In genomic region chr6:29434911-29435691, GRCm38 (mm10) we compare ENCODE assay signal across 8 mouse cellular contexts. TPM values are rescaled to one million over a fixed set of nuclear protein-coding genes. Genes with fewer than 3 reads are reported as not detected.
DNase-seq lines count a peak whose midpoint lies in the region; ATAC-seq lines count a peak whose summit lies in the region.

No protein-coding gene starts in this region.

- peaks cover 18% of the 10 kb centered on the region for H3K27me3 ChIP-seq in forebrain, embryonic 16.5 days (replicated peaks; ENCODE audit: control insufficient read depth, insufficient read depth, low read length)
- H3K27me3 ChIP-seq in hindbrain, embryonic 11.5 days (ENCODE audit: control insufficient read depth, insufficient read depth, low read length) = peaks cover 30% of the 10 kb centered on the region
- peaks cover 27% of the 10 kb centered on the region for H3K27me3 ChIP-seq in midbrain, embryonic 16.5 days (ENCODE audit: control insufficient read depth, insufficient read depth, low read depth, low read length)

- peak; percentile 26 for DNase-seq in urinary bladder, adult 2 months (ENCODE audit: low spot score)
- DNase-seq in urinary bladder, adult 18-20 months (ENCODE audit: low spot score in 2 of 2) = no peak
- DNase-seq in hindbrain, embryonic 11.5 days (ENCODE audit: low spot score) = peak; percentile 60
- DNase-seq in thymus, postnatal 36 days = no peak
- DNase-seq in thymus, postnatal 25 days = no peak

- peak overlapping the region; percentile 20; the same call in 1 of the 2 replicates for H3K4me2 ChIP-seq in forebrain, embryonic 16.5 days (ENCODE audit: low read length)
- H3K4me2 ChIP-seq in hindbrain, embryonic 11.5 days (replicated peaks; ENCODE audit: low read depth, low read length) = peak overlapping the region; percentile 20
- H3K4me2 ChIP-seq in midbrain, embryonic 16.5 days (ENCODE audit: low read length) = peak overlapping the region; percentile 25

- H3K36me3 ChIP-seq in forebrain, embryonic 16.5 days (ENCODE audit: control insufficient read depth, insufficient read depth) = no peaks in the 10 kb centered on the region
- no peaks in the 10 kb centered on the region for H3K36me3 ChIP-seq in hindbrain, embryonic 11.5 days (ENCODE audit: control insufficient read depth, insufficient read depth, low read length)
- H3K36me3 ChIP-seq in midbrain, embryonic 16.5 days (ENCODE audit: control insufficient read depth, insufficient read depth, low read length) = no peaks in the 10 kb centered on the region

- H3K27ac ChIP-seq in forebrain, embryonic 16.5 days (ENCODE audit: low read length) = no peak overlapping the region
- 0 out of 2 replicates have a peak overlapping the region, but pooled peaks have one; percentile 53 for H3K27ac ChIP-seq in hindbrain, embryonic 11.5 days (ENCODE audit: low read depth, low read length)
- no peak overlapping the region for H3K27ac ChIP-seq in midbrain, embryonic 16.5 days (ENCODE audit: low read length)

- WGBS in forebrain, embryonic 16.5 days = 6% methylated on average over 10 of the region's 13 CpGs
- WGBS in hindbrain, embryonic 11.5 days = 7% methylated on average over 10 of the region's 13 CpGs
- WGBS in midbrain, embryonic 16.5 days = 6% methylated on average over 13 of the region's 13 CpGs

- no peak; the same call in 1 of the 2 replicates for ATAC-seq in forebrain, embryonic 16.5 days
- peak; percentile 48 for ATAC-seq in hindbrain, embryonic 11.5 days (ENCODE audit: low FRiP score)
- ATAC-seq in midbrain, embryonic 16.5 days = peak; percentile 37; the same call in 1 of the 2 replicates
- ATAC-seq in erythroblast, adult 5-6 weeks (replicated peaks; ENCODE audit: low FRiP score, poor library complexity, severe bottlenecking) = no peak

- no peaks in the 10 kb centered on the region for H3K9me3 ChIP-seq in forebrain, embryonic 16.5 days (ENCODE audit: control insufficient read depth, low read length)
- no peaks in the 10 kb centered on the region for H3K9me3 ChIP-seq in hindbrain, embryonic 11.5 days (ENCODE audit: control insufficient read depth, low read length)
- H3K9me3 ChIP-seq in midbrain, embryonic 16.5 days (replicated peaks; ENCODE audit: control insufficient read depth, low read length, poor library complexity, severe bottlenecking) = no peaks in the 10 kb centered on the region

- H3K4me3 ChIP-seq in forebrain, embryonic 16.5 days (replicated peaks; ENCODE audit: low read length) = no peak overlapping the region
- no peak overlapping the region for H3K4me3 ChIP-seq in hindbrain, embryonic 11.5 days (ENCODE audit: low read depth, low read length)
- H3K4me3 ChIP-seq in midbrain, embryonic 16.5 days (ENCODE audit: low read depth, low read length) = no peak overlapping the region; the same call in 1 of the 2 replicates

- peaks cover 37% of the 10 kb centered on the region for H3K4me1 ChIP-seq in forebrain, embryonic 16.5 days (replicated peaks; ENCODE audit: control insufficient read depth, insufficient read depth, low read length)
- H3K4me1 ChIP-seq in hindbrain, embryonic 11.5 days (replicated peaks; ENCODE audit: control insufficient read depth, insufficient read depth, low read length) = peaks cover 24% of the 10 kb centered on the region
- H3K4me1 ChIP-seq in midbrain, embryonic 16.5 days (ENCODE audit: control insufficient read depth, insufficient read depth, low read length) = peaks cover 21% of the 10 kb centered on the region

- no peak overlapping the region for H3K9ac ChIP-seq in forebrain, embryonic 16.5 days (replicated peaks; ENCODE audit: low read depth, low read length)
- H3K9ac ChIP-seq in hindbrain, embryonic 11.5 days (ENCODE audit: low read depth, low read length) = peak overlapping the region; percentile 16; the same call in 1 of the 2 replicates
- H3K9ac ChIP-seq in midbrain, embryonic 16.5 days (ENCODE audit: low read depth, low read length) = no peak overlapping the region

RNA-seq across cellular contexts. Expression of gene Flnc, which starts 2.0 kb away (rescaled TPM):
- polyA plus RNA-seq in urinary bladder, adult 2 months (2012; rRNA removed) = 40.8 and 75.6 TPM in 2 replicates
- 2.0 and 2.7 TPM in 2 replicates for polyA plus RNA-seq in forebrain, embryonic 16.5 days (2015; fragmentation: Nextera tagmentation; extraction: Ambion mirVana)
- 2.5 and 2.9 TPM in 2 replicates for polyA plus RNA-seq in hindbrain, embryonic 11.5 days (2014; fragmentation: Nextera tagmentation; extraction: Ambion mirVana)
- 2.0 and 2.2 TPM in 2 replicates for polyA plus RNA-seq in midbrain, embryonic 16.5 days (2015; fragmentation: Nextera tagmentation; extraction: Ambion mirVana)
- not detected in 2 replicates for total RNA-seq in erythroblast, adult 5-6 weeks (2015; ENCODE audit: low replicate concordance)
- total RNA-seq in erythroblast, adult 5-6 weeks (2017; ENCODE audit: low replicate concordance) = not detected in 2 replicates

RNA-seq across cellular contexts. Expression of gene Atp6v1f, which starts 32.4 kb away (rescaled TPM):
- polyA plus RNA-seq in urinary bladder, adult 2 months (2012; rRNA removed) = 234 and 282 TPM in 2 replicates
- polyA plus RNA-seq in forebrain, embryonic 16.5 days (2015; fragmentation: Nextera tagmentation; extraction: Ambion mirVana) = 295 and 324 TPM in 2 replicates
- polyA plus RNA-seq in hindbrain, embryonic 11.5 days (2014; fragmentation: Nextera tagmentation; extraction: Ambion mirVana) = 209 and 215 TPM in 2 replicates
- polyA plus RNA-seq in midbrain, embryonic 16.5 days (2015; fragmentation: Nextera tagmentation; extraction: Ambion mirVana) = 311 and 340 TPM in 2 replicates
- 61.9 and 77.2 TPM in 2 replicates for total RNA-seq in erythroblast, adult 5-6 weeks (2015; ENCODE audit: low replicate concordance)
- total RNA-seq in erythroblast, adult 5-6 weeks (2017; ENCODE audit: low replicate concordance) = 27.2 and 37.2 TPM in 2 replicates

RNA-seq across cellular contexts. Expression of gene Atp6v1fnb, which starts 36.1 kb away (rescaled TPM):
- polyA plus RNA-seq in urinary bladder, adult 2 months (2012; rRNA removed) = not detected in 2 replicates
- not detected in 2 replicates for polyA plus RNA-seq in forebrain, embryonic 16.5 days (2015; fragmentation: Nextera tagmentation; extraction: Ambion mirVana)
- not detected in 2 replicates for polyA plus RNA-seq in hindbrain, embryonic 11.5 days (2014; fragmentation: Nextera tagmentation; extraction: Ambion mirVana)
- polyA plus RNA-seq in midbrain, embryonic 16.5 days (2015; fragmentation: Nextera tagmentation; extraction: Ambion mirVana) = 0.41 and 0.45 TPM in 2 replicates
- total RNA-seq in erythroblast, adult 5-6 weeks (2015; ENCODE audit: low replicate concordance) = not detected in 2 replicates
- not detected in 2 replicates for total RNA-seq in erythroblast, adult 5-6 weeks (2017; ENCODE audit: low replicate concordance)

RNA-seq across cellular contexts. Expression of gene Ccdc136, which starts 39.0 kb away (rescaled TPM):
- polyA plus RNA-seq in urinary bladder, adult 2 months (2012; rRNA removed) = 19.7 and 29.6 TPM in 2 replicates
- polyA plus RNA-seq in forebrain, embryonic 16.5 days (2015; fragmentation: Nextera tagmentation; extraction: Ambion mirVana) = 37.7 and 45.5 TPM in 2 replicates
- 25.4 and 27.0 TPM in 2 replicates for polyA plus RNA-seq in hindbrain, embryonic 11.5 days (2014; fragmentation: Nextera tagmentation; extraction: Ambion mirVana)
- polyA plus RNA-seq in midbrain, embryonic 16.5 days (2015; fragmentation: Nextera tagmentation; extraction: Ambion mirVana) = 38.6 and 46.5 TPM in 2 replicates
- not detected in 2 replicates for total RNA-seq in erythroblast, adult 5-6 weeks (2015; ENCODE audit: low replicate concordance)
- total RNA-seq in erythroblast, adult 5-6 weeks (2017; ENCODE audit: low replicate concordance) = not detected in 2 replicates

RNA-seq across cellular contexts. Expression of gene Opn1sw, which starts 46.8 kb away (rescaled TPM):
- 9.3 and 11.3 TPM in 2 replicates for polyA plus RNA-seq in urinary bladder, adult 2 months (2012; rRNA removed)
- 0.25 and 0.41 TPM in 2 replicates for polyA plus RNA-seq in forebrain, embryonic 16.5 days (2015; fragmentation: Nextera tagmentation; extraction: Ambion mirVana)
- polyA plus RNA-seq in hindbrain, embryonic 11.5 days (2014; fragmentation: Nextera tagmentation; extraction: Ambion mirVana) = 0.10 and 0.31 TPM in 2 replicates
- polyA plus RNA-seq in midbrain, embryonic 16.5 days (2015; fragmentation: Nextera tagmentation; extraction: Ambion mirVana) = 0.23 and 0.34 TPM in 2 replicates
- not detected in 2 replicates for total RNA-seq in erythroblast, adult 5-6 weeks (2015; ENCODE audit: low replicate concordance)
- total RNA-seq in erythroblast, adult 5-6 weeks (2017; ENCODE audit: low replicate concordance) = not detected in 2 replicates

Comparison
In these comparisons a context has a peak if more than half of its experiments do, and no peak if none do; other contexts are left out.
1. DNase-seq: peak in urinary bladder, adult 2 months (single experiment) and hindbrain, embryonic 11.5 days (single experiment); none in urinary bladder, adult 18-20 months (0 of 2), thymus, postnatal 36 days (0 of 2) and thymus, postnatal 25 days (single experiment).
2. ATAC-seq: peak in hindbrain, embryonic 11.5 days (single experiment) and midbrain, embryonic 16.5 days (single experiment); none in forebrain, embryonic 16.5 days (single experiment) and erythroblast, adult 5-6 weeks (single experiment).
3. RNA of gene Flnc, which starts 2.0 kb away (polyA plus RNA-seq): 40.8 to 75.6 TPM in urinary bladder, adult 2 months; 2.5 to 2.9 TPM in hindbrain, embryonic 11.5 days, 2.0 to 2.2 TPM in midbrain, embryonic 16.5 days and 2.0 to 2.7 TPM in forebrain, embryonic 16.5 days; every median in the first group is over 10 times any median in the second.
4. Peak in every context shown above with its lines, with median percentiles within 50 percentile points of each other: H3K4me2 ChIP-seq.